Mouse (Mus musculus) CH12.LX (cell line): Measurements from ENCODE around the gene Rtl8c. TPM values are rescaled to one million over a fixed set of nuclear protein-coding genes. Genes with fewer than 3 reads are reported as not detected.
"Not testable (repeated sequence)": the region's sequence is repeated elsewhere in the genome, so short reads cannot be mapped to it uniquely, and the experiment has no call there.

Source experiments
- DNase-seq: peaks from one replicate; pipeline ENCODE4 v3.0.0-alpha.2; 2013; ENCODE audit errors: extremely low read depth
- H3K27ac ChIP-seq: 2 replicates; pipeline ENCODE4 v1.5.1; 2012; ENCODE audit warnings: low read depth, mild to moderate bottlenecking, control low read depth, moderate library complexity; ENCODE audit not compliant: insufficient read depth
- H3K27me3 ChIP-seq: replicated peaks from 2 replicates; pipeline ENCODE3; 2012; ENCODE audit warnings: inconsistent platforms
- H3K36me3 ChIP-seq, 2 experiments: replicated peaks in 1 of 2; 2 replicates each; pipeline versions ENCODE3 to v1.6.1; 2012; ENCODE audit warnings: inconsistent platforms in 1 of 2, low read length in 1 of 2, mild to moderate bottlenecking in 1 of 2, mixed read lengths in 1 of 2, moderate library complexity in 1 of 2; ENCODE audit not compliant: control insufficient read depth in 1 of 2, insufficient read depth in 1 of 2
- H3K4me1 ChIP-seq, 2 experiments: 2 replicates each; pipeline ENCODE4 v1.6.1; 2012; ENCODE audit warnings: inconsistent platforms in 1 of 2, moderate library complexity in 1 of 2; ENCODE audit not compliant: insufficient read depth in 2 of 2, control insufficient read depth in 1 of 2
- H3K4me2 ChIP-seq: 2 replicates; pipeline ENCODE4 v1.6.1; 2012; ENCODE audit warnings: low read depth, mild to moderate bottlenecking, control low read depth; ENCODE audit not compliant: poor library complexity, insufficient read depth, severe bottlenecking
- H3K4me3 ChIP-seq, 3 experiments: fragments of 150-350 bp in 1 of 3; sonication (generic) in 1 of 3; replicated peaks in 1 of 3; 2 replicates each; pipeline versions ENCODE3 to v1.5.1; 2011 to 2012; ENCODE audit warnings: low read depth in 2 of 3, low read length in 2 of 3, mild to moderate bottlenecking in 2 of 3, moderate library complexity in 2 of 3, control low read depth in 1 of 3, improper control_type of control experiment in 1 of 3, inconsistent platforms in 1 of 3, mixed read lengths in 1 of 3; ENCODE audit not compliant: poor library complexity in 1 of 3
- H3K79me2 ChIP-seq: replicated peaks from 2 replicates; pipeline ENCODE4 v1.6.1; 2012; ENCODE audit warnings: mild to moderate bottlenecking, moderate library complexity; ENCODE audit not compliant: control insufficient read depth, poor library complexity, insufficient read depth, severe bottlenecking; ENCODE audit errors: extremely low read depth
- H3K9ac ChIP-seq: 2 replicates; pipeline ENCODE4 v1.6.1; 2012; ENCODE audit warnings: low read depth, mild to moderate bottlenecking, control low read depth, moderate library complexity; ENCODE audit not compliant: insufficient read depth
- H3K9me3 ChIP-seq: replicated peaks from 2 replicates; pipeline ENCODE3; 2012; ENCODE audit warnings: low read length, inconsistent platforms, mixed read lengths
- CHD1 ChIP-seq: IDR thresholded peaks from 2 replicates; pipeline ENCODE4 v1.6.1; 2012; ENCODE audit warnings: low read depth, low read length, improper control_type of control experiment, inconsistent platforms
- CTCF ChIP-seq, 2 experiments: IDR thresholded peaks in 1 of 2; conservative IDR thresholded peaks in 1 of 2; 2 replicates each; pipeline ENCODE4 v1.5.1; 2011 to 2012; ENCODE audit warnings: low read depth in 2 of 2, low read length in 2 of 2, improper control_type of control experiment in 1 of 2, inconsistent platforms in 1 of 2, mild to moderate bottlenecking in 1 of 2, moderate library complexity in 1 of 2
- E2F4 ChIP-seq: IDR thresholded peaks from 2 replicates; pipeline ENCODE4 v1.6.1; 2011; ENCODE audit warnings: low read depth, low read length, improper control_type of control experiment; ENCODE audit not compliant: insufficient replicate concordance
- EP300 ChIP-seq: IDR thresholded peaks from 2 replicates; pipeline ENCODE4 v1.6.1; 2011; ENCODE audit warnings: low read length, improper control_type of control experiment
- GABPA ChIP-seq: IDR thresholded peaks from 2 replicates; pipeline ENCODE4 v1.6.1; 2012; ENCODE audit warnings: low read depth, low read length, improper control_type of control experiment, inconsistent platforms; ENCODE audit not compliant: insufficient replicate concordance
- KAT2A ChIP-seq: IDR thresholded peaks from 2 replicates; pipeline ENCODE4 v1.6.1; 2012; ENCODE audit warnings: low read length, improper control_type of control experiment, inconsistent platforms; ENCODE audit not compliant: insufficient replicate concordance
- MAZ ChIP-seq: IDR thresholded peaks from 2 replicates; pipeline ENCODE4 v1.6.1; 2012; ENCODE audit warnings: low read depth, mild to moderate bottlenecking, inconsistent platforms, low read length, improper control_type of control experiment, moderate library complexity
- MEF2A ChIP-seq: IDR thresholded peaks from 2 replicates; pipeline ENCODE4 v1.6.1; 2014; ENCODE audit warnings: low read depth, mild to moderate bottlenecking, inconsistent platforms, low read length, improper control_type of control experiment, borderline replicate concordance
- MXI1 ChIP-seq: IDR thresholded peaks from 2 replicates; pipeline ENCODE4 v1.6.1; 2011; ENCODE audit warnings: mild to moderate bottlenecking, low read depth, low read length, improper control_type of control experiment
- MYC ChIP-seq: IDR thresholded peaks from 2 replicates; pipeline ENCODE4 v1.6.1; 2011; ENCODE audit warnings: low read depth, mild to moderate bottlenecking, improper control_type of control experiment, low read length
- NRF1 ChIP-seq: IDR thresholded peaks from 2 replicates; pipeline ENCODE4 v1.6.1; 2014; ENCODE audit warnings: low read depth, mild to moderate bottlenecking, inconsistent platforms, low read length, improper control_type of control experiment, moderate library complexity
- POLR2A ChIP-seq: IDR thresholded peaks from 2 replicates; pipeline ENCODE4 v1.6.1; 2011; ENCODE audit warnings: low read depth, mild to moderate bottlenecking, improper control_type of control experiment, low read length
- POLR2AphosphoS2 ChIP-seq: IDR thresholded peaks from 2 replicates; pipeline ENCODE4 v1.6.1; 2011; ENCODE audit warnings: low read depth, low read length, improper control_type of control experiment
- SMC3 ChIP-seq: IDR thresholded peaks from 2 replicates; pipeline ENCODE4 v1.6.1; 2011; ENCODE audit warnings: low read depth, low read length, improper control_type of control experiment
- UBTF ChIP-seq: IDR thresholded peaks from 2 replicates; pipeline ENCODE4 v1.6.1; 2012; ENCODE audit warnings: low read depth, mild to moderate bottlenecking, inconsistent platforms, low read length, improper control_type of control experiment, moderate library complexity
- ZKSCAN1 ChIP-seq: IDR thresholded peaks from 2 replicates; pipeline ENCODE4 v1.6.1; 2012; ENCODE audit warnings: low read depth, inconsistent platforms, low read length, improper control_type of control experiment, borderline replicate concordance
- ZNF384 ChIP-seq: IDR thresholded peaks from 2 replicates; pipeline ENCODE4 v1.6.1; 2012; ENCODE audit warnings: low read depth, low read length, improper control_type of control experiment, inconsistent platforms
- dilution Hi-C: fragments of 300-500 bp; cut with MboI; formaldehyde crosslinking; loops from 2 replicates; pipeline ENCODE4 v1.14.3; 2020; ENCODE audit warnings: low sequenced_read_pairs; ENCODE audit not compliant: extremely low pct_unique_long_range_greater_than_20kb, extremely low pct_ligation_motif_present
- in situ Hi-C: fragments of 300-500 bp; cut with MboI; formaldehyde crosslinking; loops from 3 replicates; pipeline ENCODE4 v1.14.3; 2019; ENCODE audit warnings: low sequenced_read_pairs, low pct_ligation_motif_present, low pct_unique_long_range_greater_than_20kb, mixed read lengths
- polyA plus RNA-seq: library from polyadenylated mRNA; unstranded; fragments of >175 nt; gene quantifications from 2 replicates; pipeline ENCODE4 v1.2.1, GENCODE M21; 2012; ENCODE audit warnings: low read depth; ENCODE audit not compliant: insufficient read length
- total RNA-seq, 2 experiments: library from RNA; depleted of rRNA; stranded (reverse); fragments of 300-350 nt in 1 of 2; fragments of >200 nt in 1 of 2; gene quantifications; 2 replicates each; pipeline ENCODE4 v1.2.3; 2012 to 2014

Gene Rtl8c
- total and polyA plus RNA-seq, 3 experiments: 1.7 to 5.5 (median 2.1) TPM

DNA sequence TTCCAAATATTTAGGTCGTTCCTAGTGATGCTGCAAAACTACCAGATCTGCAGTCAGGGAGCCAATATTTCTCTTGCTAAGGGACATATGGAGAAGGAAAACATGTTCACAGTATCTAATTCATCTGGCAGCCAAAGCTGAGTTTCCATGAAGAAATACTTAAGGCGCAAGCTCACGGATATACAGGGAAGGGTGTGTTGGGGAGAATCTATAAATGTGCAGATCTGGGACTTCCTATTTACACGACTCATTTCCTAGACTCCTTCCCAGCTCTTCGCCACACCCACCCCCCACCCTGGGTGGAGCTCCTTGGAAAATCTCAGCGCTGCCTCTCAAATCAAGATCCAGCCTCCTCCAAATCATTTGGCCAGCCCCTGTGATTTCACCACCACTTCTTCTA lies 38.1 kb downstream of the Rtl8c start:
- H3K4me3 ChIP-seq: no peak overlapping the region
- no peak overlapping the region for H3K4me2 ChIP-seq
- H3K79me2 ChIP-seq: no peaks in the 10 kb centered on the region
- no peaks in the 10 kb centered on the region for H3K27me3 ChIP-seq
- H3K4me1 ChIP-seq: no peaks in the 10 kb centered on the region
- in situ Hi-C loops (no loop called here), dilution Hi-C loops (no loop called here)
- H3K36me3 ChIP-seq: no peaks in the 10 kb centered on the region
- H3K9me3 ChIP-seq: no peaks in the 10 kb centered on the region
- DNase-seq: no peak
- H3K9ac ChIP-seq: no peak overlapping the region
- no peak overlapping the region for H3K27ac ChIP-seq
- no peak for TF ChIP-seq MXI1
- TF ChIP-seq NRF1: no peak
- no peak for TF ChIP-seq MEF2A
- no peak for TF ChIP-seq MAZ
- no peak for TF ChIP-seq EP300
- TF ChIP-seq KAT2A: no peak
- TF ChIP-seq SMC3: no peak
- no peak for TF ChIP-seq ZNF384
- TF ChIP-seq CTCF (conservative IDR thresholded peaks at IDR 0.05 in 1 of 2, IDR thresholded peaks at IDR 0.05 in 1 of 2; ENCODE audit: low read depth in 2 of 2, low read length in 2 of 2): no peak
- TF ChIP-seq ZKSCAN1: no peak
- no peak for TF ChIP-seq E2F4
- no peak for TF ChIP-seq POLR2A
- TF ChIP-seq POLR2AphosphoS2: no peak
- TF ChIP-seq UBTF: no peak
- TF ChIP-seq CHD1: no peak
- TF ChIP-seq GABPA: no peak
- TF ChIP-seq MYC: no peak

DNA sequence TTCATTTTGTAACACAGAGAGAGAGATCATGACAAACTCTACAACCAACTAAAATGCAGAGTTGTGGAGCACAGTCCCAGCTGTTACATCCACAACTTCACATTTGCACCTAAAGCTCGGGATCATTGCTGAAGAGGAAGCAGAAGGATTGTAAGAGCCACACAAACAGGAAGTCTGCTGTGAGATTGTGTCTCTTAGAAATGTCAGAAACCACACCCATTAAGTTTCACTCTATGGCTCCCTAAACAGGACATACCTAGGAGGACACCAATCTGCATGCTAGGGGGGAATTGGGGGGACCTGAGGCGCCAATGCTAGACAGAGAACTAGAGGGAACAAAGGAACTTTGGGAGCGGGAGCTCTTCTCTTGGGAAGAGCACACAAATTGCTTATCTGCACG lies 45.1 kb downstream of the Rtl8c start:
- DNase-seq, H3K9me3 ChIP-seq, H3K9ac ChIP-seq, H3K27ac ChIP-seq, H3K79me2 ChIP-seq, H3K27me3 ChIP-seq, H3K4me1 ChIP-seq, H3K4me2 ChIP-seq, dilution Hi-C loops, H3K36me3 ChIP-seq, in situ Hi-C loops, H3K4me3 ChIP-seq: not testable (repeated sequence)

Other genes with a start within 250 kb of the Rtl8c start
- 4.4 and 4.6 TPM in 2 replicates for gene Mospd1, start 237.5 kb upstream of the Rtl8c start, total RNA-seq (2012; rRNA removed)
- 14.5 and 15.5 TPM in 2 replicates for gene Mospd1, start 237.5 kb upstream of the Rtl8c start, total RNA-seq (2014; rRNA removed)
- 5.6 and 7.0 TPM in 2 replicates for gene Mospd1, start 237.5 kb upstream of the Rtl8c start, polyA plus RNA-seq
- gene Etd, start 173.1 kb upstream of the Rtl8c start, total RNA-seq (2012; rRNA removed): not detected in 2 replicates
- gene Etd, start 173.1 kb upstream of the Rtl8c start, total RNA-seq (2014; rRNA removed): not detected in 2 replicates
- not detected in 2 replicates for gene Etd, start 173.1 kb upstream of the Rtl8c start, polyA plus RNA-seq
- gene Gm14597, start 947 bp downstream of the Rtl8c start, total RNA-seq (2012; rRNA removed): not detected in 2 replicates
- gene Gm14597, start 947 bp downstream of the Rtl8c start, total RNA-seq (2014; rRNA removed): not detected in 2 replicates
- 0.57 TPM in 1 of 2 replicates, not detected in the other for gene Gm14597, start 947 bp downstream of the Rtl8c start, polyA plus RNA-seq
- 0.21 and 0.29 TPM in 2 replicates for gene Rtl8a, start 35.6 kb downstream of the Rtl8c start, total RNA-seq (2012; rRNA removed)
- gene Rtl8a, start 35.6 kb downstream of the Rtl8c start, total RNA-seq (2014; rRNA removed): not detected in 2 replicates
- gene Rtl8a, start 35.6 kb downstream of the Rtl8c start, polyA plus RNA-seq: 0.80 and 1.4 TPM in 2 replicates
- gene Rtl8b, start 62.4 kb downstream of the Rtl8c start, total RNA-seq (2012; rRNA removed): not detected in 2 replicates
- not detected in 2 replicates for gene Rtl8b, start 62.4 kb downstream of the Rtl8c start, total RNA-seq (2014; rRNA removed)
- gene Rtl8b, start 62.4 kb downstream of the Rtl8c start, polyA plus RNA-seq: not detected in 2 replicates
- not detected in 2 replicates for gene 4930502E18Rik, start 116.8 kb downstream of the Rtl8c start, total RNA-seq (2012; rRNA removed)
- 0.26 TPM in 1 of 2 replicates, not detected in the other for gene 4930502E18Rik, start 116.8 kb downstream of the Rtl8c start, total RNA-seq (2014; rRNA removed)
- not detected in 2 replicates for gene 4930502E18Rik, start 116.8 kb downstream of the Rtl8c start, polyA plus RNA-seq
- gene 1700013H16Rik, start 149.8 kb downstream of the Rtl8c start, total RNA-seq (2012; rRNA removed): not detected in 2 replicates
- gene 1700013H16Rik, start 149.8 kb downstream of the Rtl8c start, total RNA-seq (2014; rRNA removed): not detected in 2 replicates
- not detected in 2 replicates for gene 1700013H16Rik, start 149.8 kb downstream of the Rtl8c start, polyA plus RNA-seq
- not detected in 2 replicates for gene Zfp36l3, start 168.4 kb downstream of the Rtl8c start, total RNA-seq (2012; rRNA removed)
- gene Zfp36l3, start 168.4 kb downstream of the Rtl8c start, total RNA-seq (2014; rRNA removed): not detected in 2 replicates
- gene Zfp36l3, start 168.4 kb downstream of the Rtl8c start, polyA plus RNA-seq: not detected in 2 replicates
- 2.8 and 3.5 TPM in 2 replicates for gene Xlr, start 189.7 kb downstream of the Rtl8c start, total RNA-seq (2012; rRNA removed)
- gene Xlr, start 189.7 kb downstream of the Rtl8c start, total RNA-seq (2014; rRNA removed): 27.2 and 32.7 TPM in 2 replicates
- 11.0 and 13.4 TPM in 2 replicates for gene Xlr, start 189.7 kb downstream of the Rtl8c start, polyA plus RNA-seq